Mouse (Mus musculus): ENCODE measurements around the gene Dynlt1a.
"Not testable (repeated sequence)": the region's sequence is repeated elsewhere in the genome, so short reads cannot be mapped to it uniquely, and the experiment has no call there.

GRCm38 (mm10) chr17:6300190-6300863 lies 17.0 kb downstream of the Dynlt1a start:
- TF ChIP-seq EP300 (IDR thresholded peaks at IDR 0.05; ENCODE audit: insufficient read depth, low read depth, low read length); POLR2A (IDR thresholded peaks at IDR 0.05; ENCODE audit: insufficient read depth, low read length); CTCF (IDR thresholded peaks at IDR 0.05; ENCODE audit: low read depth, low read length): not testable (repeated sequence)
